Mouse (Mus musculus) splenic B cell, adult 2 months (primary cell): ENCODE measurements at regions not wholly inside any gene's neighbourhood (a gene's known extent, or its start where the extent isn't known, plus 50 kb on each side); places are given as distances from the start of the nearest gene placed in this dataset.

Source experiments
- DNase-seq: peaks from one replicate; pipeline ENCODE4 v3.0.0-alpha.2; 2011; ENCODE audit warnings: low read depth, low spot score
- H3K27me3 ChIP-seq: 2 replicates; pipeline ENCODE4 v1.6.1; 2012; ENCODE audit warnings: mild to moderate bottlenecking, low read length, moderate library complexity, mixed read lengths; ENCODE audit not compliant: control insufficient read depth, poor library complexity, insufficient read depth, severe bottlenecking
- H3K36me3 ChIP-seq: 2 replicates; pipeline ENCODE4 v1.6.1; 2012; ENCODE audit warnings: mild to moderate bottlenecking, low read length, moderate library complexity, mixed read lengths; ENCODE audit not compliant: control insufficient read depth, poor library complexity, insufficient read depth, severe bottlenecking

DNA sequence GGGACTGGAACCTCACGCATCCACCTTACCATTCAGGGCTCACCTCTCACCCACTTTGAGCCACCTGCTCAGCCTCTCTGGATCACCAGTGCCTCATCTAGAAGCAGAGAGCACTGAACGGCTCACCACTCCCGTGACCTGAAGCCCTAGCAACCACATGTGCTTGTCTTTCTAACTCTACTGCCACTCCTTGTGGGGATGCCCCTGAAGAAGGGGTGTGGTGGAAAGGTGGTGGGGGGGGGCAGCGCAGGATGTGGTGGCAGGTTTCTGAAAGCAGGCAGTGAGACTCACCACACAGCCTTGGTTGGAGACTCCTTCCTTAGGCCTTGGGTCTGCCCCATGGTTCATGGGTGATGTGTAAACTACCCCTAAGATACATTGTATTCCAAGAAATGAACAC, 199.6 kb downstream of the Bcl2l11 start:
- peak; percentile 80 for DNase-seq
- Histone ChIP-seq H3K27me3 (no peaks in the 10 kb centered on the region; the same call in 1 of the 2 replicates), H3K36me3 (no peaks in the 10 kb centered on the region)

DNA sequence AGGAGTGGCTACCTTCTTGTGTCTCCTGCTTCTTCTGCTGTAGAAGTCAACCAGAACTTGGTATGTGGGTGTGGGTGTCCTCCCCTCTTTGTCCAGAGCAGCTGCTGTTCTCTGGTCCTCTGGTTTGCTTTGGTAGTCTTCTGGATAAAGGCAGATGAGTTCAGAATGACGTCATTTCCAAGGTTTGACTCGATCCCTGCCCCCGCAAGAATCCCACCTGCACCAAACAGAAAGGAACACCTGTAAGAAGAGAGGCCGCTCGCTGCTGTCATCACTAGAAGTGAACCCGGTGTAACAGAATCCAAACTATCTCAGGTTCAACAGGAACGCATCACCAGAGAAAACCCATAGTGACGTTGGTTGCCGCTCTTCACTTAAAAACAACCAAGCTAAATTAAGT, 205.0 kb downstream of the Bcl2l11 start:
- DNase-seq: no peak
- Histone ChIP-seq H3K27me3 (no peaks in the 10 kb centered on the region), H3K36me3 (no peaks in the 10 kb centered on the region)

DNA sequence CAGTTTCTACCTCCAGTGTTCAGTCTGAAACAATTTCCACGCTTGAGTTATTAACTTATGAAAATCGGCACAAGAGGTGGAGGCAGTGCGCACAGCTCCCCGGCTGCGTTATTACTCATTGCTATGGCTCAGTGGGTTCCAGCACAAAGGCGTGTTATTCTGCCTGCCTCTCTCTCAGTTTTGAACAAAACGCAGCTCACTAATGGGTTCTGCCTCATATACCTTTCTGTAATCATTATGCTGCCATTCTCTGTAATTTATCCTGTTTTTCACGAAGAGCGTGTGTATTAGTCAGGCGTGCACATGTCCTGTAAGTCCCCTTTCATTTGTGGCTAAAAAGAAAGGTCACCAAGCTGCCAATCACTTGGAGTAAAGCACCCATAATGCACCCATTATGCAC, 205.4 kb downstream of the Bcl2l11 start:
- Histone ChIP-seq H3K36me3 (no peaks in the 10 kb centered on the region), H3K27me3 (no peaks in the 10 kb centered on the region)
- peak; percentile 23 for DNase-seq

DNA sequence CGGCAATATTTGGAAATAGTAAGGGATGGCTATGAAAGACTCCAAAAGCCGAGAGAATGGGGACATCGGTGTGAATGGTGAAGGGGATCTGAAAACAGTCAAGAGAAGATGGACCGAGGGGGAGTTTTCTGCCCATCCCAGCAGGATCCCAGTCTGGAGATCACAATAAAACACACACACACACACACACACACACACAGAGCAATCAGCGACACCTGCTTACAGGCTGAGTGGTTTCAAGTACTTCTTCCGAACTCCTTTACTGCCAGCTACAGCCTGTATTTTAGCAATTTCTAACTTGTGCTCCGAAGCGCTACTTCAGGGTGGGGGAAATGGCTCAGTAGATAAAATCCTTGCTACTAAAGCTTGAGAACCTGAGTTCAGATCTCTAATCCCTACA, 205.8 kb downstream of the Bcl2l11 start:
- H3K36me3 ChIP-seq: no peaks in the 10 kb centered on the region
- H3K27me3 ChIP-seq: no peaks in the 10 kb centered on the region
- DNase-seq: no peak

DNA sequence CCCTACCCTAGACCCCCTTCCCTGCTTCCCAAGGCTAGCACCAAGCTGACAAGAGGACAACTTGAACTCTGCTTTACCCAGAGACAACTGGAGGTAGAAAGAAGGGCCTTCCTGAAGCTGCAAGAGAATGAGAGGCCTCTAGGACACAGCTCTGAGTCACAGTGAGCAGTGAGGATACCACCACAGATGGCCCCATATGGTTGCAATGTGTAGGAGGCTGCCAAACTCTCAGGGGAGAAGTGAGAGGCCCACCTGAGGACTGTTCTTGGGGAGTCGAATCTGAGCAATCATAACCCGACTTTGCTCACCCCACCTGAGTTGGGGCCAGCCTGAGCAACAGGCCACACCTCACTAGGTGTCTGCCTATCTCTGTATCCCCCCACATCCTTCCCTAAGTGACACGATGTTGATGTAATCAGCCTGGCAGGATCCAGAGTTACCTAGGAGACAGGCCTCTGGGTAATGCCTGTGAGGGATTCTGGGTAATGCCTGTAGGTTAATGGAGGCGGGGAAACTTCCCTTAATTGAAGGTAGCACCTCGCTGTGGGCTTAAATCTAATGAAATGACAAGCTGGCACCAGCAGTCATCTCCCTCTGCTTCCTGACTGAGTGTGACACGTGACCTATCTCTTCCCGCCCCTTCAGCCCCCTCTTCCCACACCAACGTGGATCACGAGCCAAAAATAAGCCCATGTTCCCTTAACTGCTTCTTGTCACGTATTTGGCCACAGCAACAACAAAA, 207.7 kb downstream of the Bcl2l11 start:
- no peak for DNase-seq
- no peaks in the 10 kb centered on the region for H3K27me3 ChIP-seq
- no peaks in the 10 kb centered on the region for H3K36me3 ChIP-seq

DNA sequence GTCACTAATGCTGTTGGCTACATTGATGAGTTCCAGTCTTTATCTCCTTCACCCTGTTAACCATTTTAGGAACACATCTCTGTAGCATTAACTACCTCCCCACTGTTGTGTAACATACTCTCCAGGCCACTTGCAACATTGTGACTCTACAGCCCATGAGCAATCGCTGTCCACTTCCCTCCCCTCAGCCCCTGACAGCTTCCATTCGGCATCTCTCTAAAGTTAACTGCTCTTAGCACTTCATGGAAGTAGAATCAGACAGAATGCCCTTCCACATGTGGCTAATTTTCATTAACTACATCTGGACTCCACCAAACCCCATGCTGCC, 208.3 kb downstream of the Bcl2l11 start:
- H3K27me3 ChIP-seq: no peaks in the 10 kb centered on the region
- no peak for DNase-seq
- no peaks in the 10 kb centered on the region for H3K36me3 ChIP-seq

DNA sequence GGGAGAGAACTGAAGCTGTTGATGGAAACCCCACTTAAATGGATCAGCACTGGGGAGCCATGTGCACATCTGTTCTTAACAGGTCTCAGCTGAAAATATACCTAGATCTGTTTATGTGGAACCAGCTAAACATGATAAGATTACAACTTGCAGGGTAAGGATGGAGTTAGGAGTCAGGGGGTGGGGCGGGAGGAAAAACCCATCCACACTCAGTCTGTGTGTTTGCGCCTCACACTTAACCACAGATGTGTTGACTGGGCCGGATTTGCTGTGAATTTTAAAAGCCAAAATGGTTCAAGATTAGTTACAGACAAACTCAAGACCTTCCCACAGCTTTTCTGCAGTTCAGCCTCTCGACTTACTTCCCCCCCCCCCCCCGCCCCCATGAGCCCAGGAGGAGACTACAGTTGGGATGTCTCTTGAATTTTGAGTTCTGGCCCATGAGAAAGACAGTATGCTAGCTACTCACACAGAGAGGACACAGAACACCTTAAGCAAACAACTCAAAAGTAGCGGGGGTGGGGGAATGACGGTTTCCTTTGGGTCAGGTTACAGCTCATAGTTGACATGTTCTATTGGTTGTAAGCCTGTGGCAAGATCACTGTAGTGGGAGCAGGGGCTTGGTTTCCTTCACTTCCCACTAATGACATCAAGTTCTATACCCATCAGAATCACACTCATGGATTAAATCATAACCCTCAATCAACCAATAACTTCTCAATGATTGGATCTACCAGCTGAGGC, 209.1 kb downstream of the Bcl2l11 start:
- no peaks in the 10 kb centered on the region for H3K27me3 ChIP-seq
- DNase-seq: no peak
- no peaks in the 10 kb centered on the region for H3K36me3 ChIP-seq

DNA sequence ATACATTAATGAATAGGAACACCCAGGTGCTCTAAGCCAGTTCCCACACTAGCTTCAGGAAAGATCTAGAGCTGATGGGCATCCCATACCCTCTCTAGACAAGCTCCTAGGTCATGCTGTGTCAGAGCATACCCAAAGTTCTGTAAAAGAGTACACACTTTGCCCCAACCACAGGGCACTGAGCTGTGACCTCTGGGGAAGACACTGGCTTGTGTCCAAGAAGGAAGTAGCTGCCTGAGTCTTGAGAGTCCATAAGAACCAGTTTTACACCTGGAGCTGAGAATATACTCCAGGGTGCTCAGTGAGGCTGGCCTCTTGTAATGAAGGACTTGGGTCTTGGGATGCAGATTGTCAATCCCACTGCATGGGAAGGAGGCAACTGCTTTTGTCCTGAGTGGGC, 211.4 kb downstream of the Bcl2l11 start:
- no peaks in the 10 kb centered on the region for H3K36me3 ChIP-seq
- DNase-seq: peak; percentile 46
- H3K27me3 ChIP-seq: no peaks in the 10 kb centered on the region

DNA sequence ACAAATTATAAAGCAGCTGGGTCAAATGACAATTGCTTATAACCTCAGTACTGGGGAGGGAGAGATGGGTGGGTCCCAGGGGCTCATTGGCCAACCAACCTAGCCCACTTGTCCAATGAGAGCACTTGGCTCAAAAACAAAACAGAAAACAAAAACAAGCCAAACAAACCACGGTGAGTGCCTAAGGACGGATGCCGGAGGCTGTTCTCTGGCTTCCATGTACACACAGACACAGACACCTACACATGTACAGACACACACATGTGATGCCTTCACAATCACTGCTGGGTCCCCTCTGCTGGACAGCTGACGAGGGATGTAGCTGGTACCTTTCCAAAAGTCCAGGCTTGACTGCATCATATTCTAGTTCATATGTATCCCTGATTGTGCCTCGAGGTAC, 212.0 kb downstream of the Bcl2l11 start:
- no peaks in the 10 kb centered on the region for H3K36me3 ChIP-seq
- no peak for DNase-seq
- H3K27me3 ChIP-seq: no peaks in the 10 kb centered on the region

DNA sequence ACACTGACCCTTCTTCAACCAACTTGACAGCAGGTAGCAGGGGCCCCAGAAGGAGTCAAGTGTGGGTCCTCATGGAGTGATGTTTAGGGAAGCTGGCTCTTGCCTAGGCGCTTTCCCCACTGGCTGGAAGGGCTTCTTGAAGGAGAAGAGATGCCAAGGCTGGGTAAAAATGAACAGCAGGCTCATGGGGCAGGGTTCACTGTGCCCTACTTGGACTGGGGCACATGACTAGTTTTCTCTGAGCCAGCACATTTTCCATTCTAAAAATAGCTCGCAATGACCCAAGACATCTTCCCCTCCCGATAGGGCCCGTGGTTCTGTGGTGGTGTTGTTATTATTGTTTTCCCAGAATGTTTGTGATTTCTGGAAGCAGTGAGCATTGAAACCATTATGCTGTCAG, 212.6 kb downstream of the Bcl2l11 start:
- no peak for DNase-seq
- Histone ChIP-seq H3K36me3 (no peaks in the 10 kb centered on the region), H3K27me3 (no peaks in the 10 kb centered on the region)

DNA sequence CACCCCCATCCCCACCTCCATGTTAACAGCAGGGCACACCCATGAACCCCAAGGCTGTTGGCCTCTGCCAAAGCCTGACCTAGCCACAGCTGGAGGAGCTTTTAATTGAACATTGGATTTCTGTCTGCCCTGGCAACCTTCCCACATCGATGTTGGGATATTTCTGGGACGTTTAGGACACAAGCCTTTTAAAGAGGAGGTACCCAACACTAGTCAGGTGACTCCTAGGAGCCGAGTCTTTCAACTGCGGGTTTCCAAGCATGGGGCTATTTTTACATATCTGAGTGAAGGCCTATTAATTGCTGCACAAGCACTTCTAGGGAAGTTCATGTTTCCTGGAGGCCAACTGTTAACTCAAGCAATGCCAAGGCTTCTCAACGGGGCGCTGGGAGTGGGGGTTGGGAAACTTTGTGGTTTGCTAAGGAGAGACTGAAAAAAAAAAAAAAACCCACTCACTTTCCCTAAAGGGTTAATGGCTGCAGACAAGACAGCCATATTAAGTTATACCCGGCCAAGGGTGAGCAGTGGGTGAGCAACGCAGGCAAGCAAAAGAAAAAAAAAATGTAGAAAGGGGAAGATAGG, 213.3 kb downstream of the Bcl2l11 start:
- no peaks in the 10 kb centered on the region for H3K36me3 ChIP-seq
- no peak for DNase-seq
- no peaks in the 10 kb centered on the region for H3K27me3 ChIP-seq

DNA sequence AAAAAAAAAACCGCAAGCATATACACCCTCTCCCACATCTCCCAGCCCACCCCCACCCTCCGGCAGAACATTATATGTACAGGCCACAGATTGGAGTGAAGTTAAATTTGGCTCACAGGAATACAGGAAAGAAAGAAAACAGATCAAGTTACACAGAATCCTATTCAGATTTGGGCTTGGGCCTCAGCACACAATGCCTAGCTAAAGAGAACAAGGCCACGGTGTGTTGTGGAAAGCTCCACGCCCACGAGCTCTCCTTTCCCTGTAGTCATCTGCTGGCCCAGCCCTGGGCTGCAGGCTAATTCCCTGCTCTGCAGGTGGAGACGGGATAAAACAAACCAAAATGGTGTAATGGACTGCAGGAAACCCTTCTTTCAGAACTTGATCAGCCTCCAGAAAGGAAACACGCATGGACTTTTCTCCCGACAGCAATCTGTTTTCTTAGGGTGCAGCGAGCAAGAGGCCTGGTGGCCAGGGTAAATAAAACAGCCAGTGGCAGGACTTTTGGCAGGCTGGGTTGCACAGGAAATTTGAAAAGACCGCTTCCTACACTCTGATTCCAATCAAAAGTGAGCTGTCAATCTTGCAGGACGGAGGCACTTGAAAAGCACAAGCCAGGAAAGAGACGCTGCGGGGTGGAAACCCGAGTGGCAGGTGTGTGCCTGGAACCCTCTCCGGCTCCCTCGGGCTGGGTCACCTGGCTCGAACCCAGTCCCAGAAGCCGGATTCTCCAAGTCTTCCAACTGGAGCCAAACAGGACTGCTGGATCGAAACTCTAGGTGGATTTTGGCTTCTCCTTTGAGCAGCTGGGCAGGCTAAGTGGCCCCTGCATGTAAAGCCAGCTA, 214.0 kb downstream of the Bcl2l11 start:
- Histone ChIP-seq H3K36me3 (no peaks in the 10 kb centered on the region), H3K27me3 (no peaks in the 10 kb centered on the region)
- DNase-seq: no peak

DNA sequence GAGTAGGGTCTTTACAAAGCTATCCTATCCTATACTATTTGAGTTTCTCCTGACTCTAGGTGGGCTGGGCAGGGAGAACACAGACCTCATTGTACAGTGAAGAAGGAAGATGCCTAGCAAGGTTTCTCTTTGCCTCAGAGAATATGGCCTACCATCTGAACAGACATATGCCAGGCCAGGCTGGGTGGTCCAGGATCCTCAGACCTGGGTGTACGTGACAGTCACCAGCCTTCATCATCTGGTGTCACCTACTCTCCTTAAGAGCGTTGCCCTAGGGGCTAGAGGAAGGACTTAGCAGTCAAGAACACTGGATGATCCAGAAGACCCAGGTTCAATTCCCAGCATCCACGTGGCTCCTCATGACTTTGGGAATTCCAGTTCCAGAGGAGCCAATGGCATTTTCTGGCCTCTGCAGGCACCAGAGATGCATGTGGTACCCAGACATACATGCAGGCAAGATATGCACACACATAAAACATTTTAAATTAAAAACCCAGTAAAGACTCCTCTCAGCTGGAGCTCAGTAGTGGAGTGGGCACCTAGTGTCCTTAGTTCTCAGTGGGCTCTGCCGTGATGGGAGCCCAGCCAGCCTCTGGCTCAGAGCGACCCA, 214.9 kb downstream of the Bcl2l11 start:
- Histone ChIP-seq H3K27me3 (no peaks in the 10 kb centered on the region), H3K36me3 (no peaks in the 10 kb centered on the region)
- no peak for DNase-seq

DNA sequence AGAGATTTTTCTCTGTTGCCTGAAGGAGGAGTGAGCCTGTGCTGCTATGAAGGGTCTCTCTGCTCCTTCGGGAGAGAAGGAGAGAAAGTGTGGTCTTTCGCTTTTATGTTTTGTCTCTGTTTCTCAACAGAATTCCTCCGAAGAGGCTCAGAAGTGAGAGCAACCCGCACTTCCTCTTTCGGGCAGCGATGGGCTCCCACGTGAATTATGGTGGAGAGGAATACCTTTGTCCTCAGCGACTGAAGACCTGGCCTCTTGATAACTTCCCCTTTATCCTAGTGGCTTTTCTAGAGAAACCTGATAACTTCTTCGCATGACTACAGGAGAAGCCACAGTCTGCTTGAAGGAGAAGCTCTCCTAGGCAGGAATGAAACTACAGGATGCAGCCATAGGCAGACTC, 216.4 kb downstream of the Bcl2l11 start:
- H3K27me3 ChIP-seq: no peaks in the 10 kb centered on the region
- peak; percentile 63 for DNase-seq
- no peaks in the 10 kb centered on the region for H3K36me3 ChIP-seq
